Mouse (Mus musculus) lung, postnatal 4 days (tissue): Measurements from ENCODE around the gene Gm20696.

Experiments used
- DNase-seq, 2 experiments: peaks; one replicate each; pipeline ENCODE4 v3.0.0; 2021

Gene Gm20696

DNA sequence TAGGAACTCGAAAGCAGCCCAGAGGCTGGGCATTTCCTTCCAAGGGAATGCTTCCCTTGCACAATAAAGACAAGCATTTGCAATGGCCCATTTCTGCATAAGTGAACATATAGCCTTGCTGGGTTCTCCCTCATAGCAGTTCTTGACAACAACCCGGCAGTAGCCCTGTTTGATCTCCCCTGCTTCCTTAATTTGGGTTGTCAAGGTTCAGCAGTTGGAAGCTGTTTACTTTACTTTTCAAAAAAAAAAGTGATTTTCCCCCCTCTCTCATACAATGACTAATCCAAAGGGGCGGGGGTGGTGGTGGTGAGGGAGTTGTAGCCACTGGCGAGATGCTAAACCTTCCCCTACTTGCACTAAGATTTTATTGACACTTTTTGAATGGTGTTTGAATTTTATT lies 147.5 kb downstream of the Gm20696 start:
- no peak for DNase-seq

GRCm38 (mm10) chr6:99515667-99516199 lies 150.9 kb downstream of the Gm20696 start:
- DNase-seq: no peak

DNA sequence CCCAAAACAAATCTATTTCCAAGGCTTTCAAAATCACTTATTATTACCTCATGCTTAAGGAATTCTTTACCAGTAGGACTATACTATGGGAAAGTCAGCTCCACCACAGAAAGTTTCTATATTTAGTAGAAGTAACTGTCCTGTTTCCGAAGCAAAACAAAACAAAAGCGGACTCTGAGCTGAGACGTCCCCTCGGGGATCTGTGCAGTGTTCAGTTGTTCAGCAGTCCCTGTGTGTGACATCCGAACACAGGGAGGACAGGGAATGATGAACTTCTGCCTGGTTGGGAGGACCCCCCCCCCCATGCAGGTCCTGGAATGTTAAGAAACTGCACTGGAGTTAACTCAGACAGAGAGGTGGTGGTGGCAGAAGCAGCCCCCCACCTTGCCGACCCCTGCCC lies 154.7 kb downstream of the Gm20696 start:
- DNase-seq: no peak

GRCm38 (mm10) chr6:99509189-99509592 lies 157.4 kb downstream of the Gm20696 start:
- peak in 1 of 2 experiments; percentile 49 for DNase-seq

DNA sequence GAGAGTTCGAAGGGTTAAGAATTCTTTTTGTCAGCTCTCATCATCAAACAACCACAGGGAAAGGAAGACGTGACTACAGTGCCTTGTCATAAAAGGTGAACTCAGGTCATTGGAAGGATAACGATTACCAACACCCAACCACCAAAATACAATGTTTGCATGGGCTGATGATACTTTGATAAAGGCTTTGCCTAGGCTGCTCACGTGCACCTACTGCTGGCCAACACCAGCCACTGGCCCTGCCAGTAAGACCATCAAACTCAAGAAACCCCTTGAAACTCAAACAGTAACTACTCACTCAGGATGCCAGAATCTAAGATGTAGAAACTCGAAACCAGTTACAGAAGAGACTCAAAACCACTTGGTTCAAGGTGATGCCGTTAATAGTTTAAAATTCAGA lies 159.8 kb downstream of the Gm20696 start:
- no peak for DNase-seq

GRCm38 (mm10) chr6:99503741-99504140 lies 162.9 kb downstream of the Gm20696 start:
- DNase-seq: no peak

DNA sequence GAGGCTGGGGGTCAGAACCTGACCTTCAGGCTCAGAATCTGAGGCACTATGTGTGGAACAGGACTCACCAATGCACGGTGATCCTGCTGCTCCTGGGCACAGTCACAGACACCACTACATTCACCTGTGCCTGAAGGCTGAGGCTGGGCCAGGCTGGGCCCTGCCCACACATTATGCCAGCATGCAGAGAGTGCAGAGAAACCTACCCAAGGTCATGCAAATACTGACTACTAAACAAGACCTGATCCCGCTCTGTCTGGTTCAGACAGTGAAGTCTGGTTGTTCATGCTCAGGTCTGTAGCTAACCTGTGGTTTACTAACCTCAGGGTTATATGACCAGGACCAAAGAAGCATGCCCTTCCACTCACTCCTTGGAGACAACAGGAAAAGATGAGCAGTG lies 163.9 kb downstream of the Gm20696 start:
- no peak for DNase-seq

DNA sequence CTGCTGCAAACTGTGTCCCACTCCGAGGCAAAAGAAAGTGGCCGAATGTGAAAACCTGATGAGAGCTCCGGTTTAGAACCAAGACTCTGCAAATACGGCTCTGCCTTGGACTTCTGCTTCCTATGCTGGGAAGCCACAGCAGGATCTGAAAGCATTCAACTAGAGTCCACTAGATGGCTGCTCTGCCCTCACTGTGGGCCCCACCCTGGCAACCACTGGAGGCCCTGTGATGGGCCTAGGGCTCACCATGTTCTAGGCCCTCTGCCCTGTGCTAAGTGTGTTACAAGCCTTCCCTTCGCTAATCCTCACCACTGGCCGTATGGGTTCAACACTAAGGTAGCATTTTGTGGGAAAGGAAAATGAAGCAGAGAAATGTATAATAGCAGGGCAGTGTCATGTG lies 164.3 kb downstream of the Gm20696 start:
- DNase-seq: no peak

DNA sequence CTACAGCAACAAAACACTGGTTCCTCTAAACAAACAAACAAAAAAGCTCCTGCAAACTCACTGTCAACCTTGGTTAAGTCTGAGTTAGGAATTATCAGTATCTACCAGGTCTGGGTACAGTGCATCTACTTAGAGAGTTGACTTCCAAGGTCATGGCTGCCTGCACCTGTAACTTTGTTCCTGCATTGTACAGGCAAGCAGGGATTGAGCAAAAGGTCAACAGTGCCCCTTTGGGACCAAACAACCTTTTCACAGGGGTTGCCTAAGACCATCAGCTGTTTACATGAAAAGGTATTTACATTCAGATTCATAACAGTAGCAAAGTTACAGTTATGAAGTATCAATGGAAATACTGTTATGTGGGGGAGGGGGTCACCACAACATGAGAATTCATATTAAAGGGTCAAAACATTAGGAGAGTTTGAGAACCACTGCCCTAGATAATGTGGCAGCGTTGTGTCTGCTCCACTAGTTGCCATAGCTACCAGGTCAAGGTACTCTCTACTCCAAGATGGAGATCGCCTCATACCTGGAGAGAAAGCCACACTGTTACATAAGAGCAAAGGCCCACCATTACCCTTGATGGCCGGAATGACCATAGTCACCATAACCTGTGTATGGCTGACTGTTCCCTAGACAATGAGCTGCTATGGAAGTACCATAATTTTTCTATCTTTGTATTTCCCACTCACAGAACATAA lies 165.9 kb downstream of the Gm20696 start:
- DNase-seq: no peak

GRCm38 (mm10) chr6:99498082-99498481 lies 168.5 kb downstream of the Gm20696 start:
- DNase-seq: no peak

GRCm38 (mm10) chr6:99496114-99496513 lies 170.5 kb downstream of the Gm20696 start:
- DNase-seq: no peak

- DNase-seq: no peak
Measured at GRCm38 (mm10) chr6:99492937-99493336, 173.7 kb downstream of the Gm20696 start.

DNA sequence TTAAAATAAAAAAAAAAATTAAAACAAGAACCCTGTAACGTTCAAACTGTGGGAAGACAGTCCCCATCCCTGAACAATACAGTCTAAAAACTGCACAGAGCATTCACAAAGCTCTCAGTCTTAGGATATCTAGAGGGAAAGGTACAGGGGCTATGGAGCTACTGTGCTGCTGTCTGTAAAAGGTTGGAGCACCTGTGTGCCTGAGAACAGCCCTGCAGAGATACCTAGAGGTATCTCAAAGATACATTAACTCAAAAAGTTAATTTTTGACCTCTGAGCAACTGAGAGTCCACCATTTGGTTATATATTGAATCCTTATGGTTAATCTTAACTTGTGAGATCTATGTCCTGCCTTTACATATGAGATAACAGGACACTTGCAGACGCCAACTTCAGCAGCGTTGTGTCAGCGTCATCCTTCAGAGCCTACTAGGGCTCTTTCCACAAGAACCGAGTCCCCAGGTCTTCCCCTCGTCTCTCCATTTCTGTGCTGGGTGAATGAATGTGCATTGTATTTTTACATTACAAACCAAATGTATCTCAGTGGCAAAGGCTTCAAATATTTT lies 174.5 kb downstream of the Gm20696 start:
- no peak for DNase-seq

DNA sequence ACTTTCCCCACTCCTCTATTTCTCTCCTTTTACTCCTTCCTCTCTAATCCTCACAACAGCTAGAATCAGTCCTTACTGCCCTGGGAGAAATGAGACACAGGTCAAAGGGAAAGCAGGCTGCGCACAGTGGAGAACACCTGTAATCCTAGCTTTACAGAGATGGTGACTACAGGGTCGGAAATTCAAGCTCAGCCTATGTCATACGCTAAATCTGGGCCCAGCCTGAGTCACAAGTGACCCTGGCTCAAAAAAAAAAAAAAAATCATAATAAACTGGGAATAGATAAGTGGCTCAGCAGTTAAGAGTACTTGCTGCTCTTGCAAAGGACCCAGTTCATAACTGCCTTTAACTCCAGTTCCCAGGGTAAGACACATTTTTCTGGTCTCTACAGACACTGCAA lies 175.5 kb downstream of the Gm20696 start:
- no peak for DNase-seq

- no peak for DNase-seq
Measured at GRCm38 (mm10) chr6:99489900-99490648, 176.5 kb downstream of the Gm20696 start.

DNA sequence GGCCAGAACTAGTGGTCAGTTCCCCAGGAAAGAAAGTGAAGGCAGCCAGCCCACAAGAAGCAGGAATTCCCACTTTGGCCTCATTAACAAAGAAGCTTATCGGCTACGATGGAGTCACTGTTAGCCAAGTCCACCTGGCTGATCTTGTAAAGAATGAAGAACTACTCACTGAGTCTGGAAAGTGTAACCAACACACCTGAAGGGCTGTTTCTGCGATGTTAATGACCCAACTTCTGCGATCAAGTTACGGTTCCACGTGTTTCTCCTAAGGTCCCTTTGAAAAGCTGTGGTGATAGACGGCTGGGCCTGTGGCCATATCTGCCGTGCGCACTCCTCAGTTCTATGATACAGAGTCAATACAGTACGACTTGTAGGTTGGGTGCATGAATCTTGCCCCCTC lies 177.2 kb downstream of the Gm20696 start:
- DNase-seq: peak in 1 of 2 experiments; percentile 36

GRCm38 (mm10) chr6:99485884-99486640 lies 180.5 kb downstream of the Gm20696 start:
- peak; percentile 43 to 51 for DNase-seq

DNA sequence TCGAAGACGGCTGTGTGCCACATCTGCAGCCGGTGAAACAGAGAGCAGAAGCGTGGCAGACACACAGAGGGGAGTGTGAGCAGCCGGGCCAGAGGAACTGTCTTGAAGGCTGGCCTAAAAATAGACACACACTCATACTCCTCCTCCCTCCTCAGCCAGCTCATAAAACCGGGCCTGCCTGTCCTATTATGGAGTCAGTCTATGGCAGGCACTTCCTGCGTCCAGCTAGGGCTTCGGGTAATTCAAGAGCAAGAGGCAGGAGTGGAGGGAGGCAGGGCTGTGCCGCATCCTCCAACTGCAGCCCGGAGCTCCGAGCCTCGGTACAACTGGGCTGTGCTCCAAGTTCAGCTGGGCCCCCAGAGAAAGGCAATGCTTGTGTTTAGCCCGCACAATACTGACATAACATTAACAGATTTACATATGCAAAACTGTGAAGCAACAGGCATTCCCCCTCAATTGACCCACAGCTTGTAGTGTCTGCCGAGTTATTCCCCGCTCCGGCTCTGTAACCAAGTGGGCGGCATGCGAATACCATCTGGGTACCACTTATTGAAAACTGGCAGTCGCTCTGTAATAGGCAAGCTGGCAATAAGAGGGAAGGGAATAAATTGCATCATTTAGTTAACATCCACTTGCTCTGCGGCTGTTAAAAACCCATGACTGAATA lies 181.2 kb downstream of the Gm20696 start:
- DNase-seq: peak; percentile 77 to 89

- no peak for DNase-seq
Measured at GRCm38 (mm10) chr6:99484884-99485216, 181.7 kb downstream of the Gm20696 start.

GRCm38 (mm10) chr6:99484197-99484725 lies 182.3 kb downstream of the Gm20696 start:
- no peak for DNase-seq

- no peak for DNase-seq
Measured at GRCm38 (mm10) chr6:99483556-99483955, 183.0 kb downstream of the Gm20696 start.

GRCm38 (mm10) chr6:99481568-99481967 lies 185.0 kb downstream of the Gm20696 start:
- DNase-seq: no peak
